ENCODE assay signal across 9 mouse cellular contexts in genomic region chr7:90030486-90031250, GRCm38 (mm10). TPM values are rescaled to one million over a fixed set of nuclear protein-coding genes. Genes with fewer than 3 reads are reported as not detected.
DNase-seq lines count a peak whose midpoint lies in the region; ATAC-seq and TF ChIP-seq lines count a peak whose summit lies in the region.
"Had no signal": no experiment of that assay in that cellular context is flagged by ENCODE, and none has a peak within 500 bp of the region (broad histone marks: within the 10 kb centered on the region; RNA-seq: fewer than 3 reads in every experiment).

No protein-coding gene starts in this region.

- H3K4me1 ChIP-seq in cerebellum, adult 2 months (ENCODE audit: control insufficient read depth, insufficient read depth, low read length), result peaks cover 20% of the 10 kb centered on the region; the same call in 1 of the 2 replicates
- peaks cover 22% of the 10 kb centered on the region for H3K4me1 ChIP-seq in neural tube, embryonic 13.5 days (replicated peaks)
- peaks cover 38% of the 10 kb centered on the region for H3K4me1 ChIP-seq in liver, embryonic 12.5 days
- peaks cover 5% of the 10 kb centered on the region; the same call in 1 of the 2 replicates for H3K4me1 ChIP-seq in stomach, embryonic 15.5 days

- H3K36me3 ChIP-seq in neural tube, embryonic 13.5 days, result no peaks in the 10 kb centered on the region
- no peaks in the 10 kb centered on the region for H3K36me3 ChIP-seq in liver, embryonic 12.5 days
- no peaks in the 10 kb centered on the region for H3K36me3 ChIP-seq in stomach, embryonic 15.5 days

- 58% methylated on average over 6 of the region's 6 CpGs for WGBS in cerebellum, adult 2 months
- WGBS in neural tube, embryonic 13.5 days, result 87% methylated on average over 6 of the region's 6 CpGs
- 44% methylated on average over 6 of the region's 6 CpGs for WGBS in liver, embryonic 12.5 days (ENCODE audit: insufficient replicate concordance)
- WGBS in stomach, embryonic 15.5 days, result 60% methylated on average over 6 of the region's 6 CpGs

- H3K9ac ChIP-seq in neural tube, embryonic 13.5 days, result no peak overlapping the region
- H3K9ac ChIP-seq in liver, embryonic 12.5 days, result no peak overlapping the region
- no peak overlapping the region for H3K9ac ChIP-seq in stomach, embryonic 15.5 days

- intact Hi-C loops in left cerebral cortex, postnatal 14 days (cut with DNase I), result loop anchor here (5.0 kb wide), 1 partner anchor 102 kb away; the partner anchor contains the start of gene Picalm

- DNase-seq in cerebellum, adult 2 months, result peak in 1 of 2 experiments; percentile 72
- no peak for DNase-seq in cerebellum, postnatal 4 days (ENCODE audit: low spot score in 2 of 2)
- DNase-seq in neural tube, embryonic 10.5 days (ENCODE audit: extremely low spot score, low spot score), result no peak
- no peak for DNase-seq in left cerebral cortex, postnatal 14 days (ENCODE audit: low spot score in 2 of 2)
- DNase-seq in testis, postnatal 14 days (ENCODE audit: low spot score), result no peak

- H3K4me2 ChIP-seq in neural tube, embryonic 13.5 days, result 0 out of 2 replicates have a peak overlapping the region, but pooled peaks have one; percentile 6
- no peak overlapping the region for H3K4me2 ChIP-seq in liver, embryonic 12.5 days
- peak overlapping the region; percentile 11; the same call in 1 of the 2 replicates for H3K4me2 ChIP-seq in stomach, embryonic 15.5 days

- no peak for TF ChIP-seq CTCF in cerebellum, adult 2 months (IDR thresholded peaks at IDR 0.05; ENCODE audit: borderline replicate concordance, insufficient read depth, low read depth, low read length)

- H3K9me3 ChIP-seq in neural tube, embryonic 13.5 days, result no peaks in the 10 kb centered on the region; the same call in 1 of the 2 replicates
- no peaks in the 10 kb centered on the region for H3K9me3 ChIP-seq in liver, embryonic 12.5 days (replicated peaks)
- no peaks in the 10 kb centered on the region for H3K9me3 ChIP-seq in stomach, embryonic 15.5 days
- H3K9me3 ChIP-seq: megakaryocyte, embryonic 14.5 days had no signal

- no peak for ATAC-seq in neural tube, embryonic 13.5 days (ENCODE audit: low read depth)
- no peak for ATAC-seq in liver, embryonic 12.5 days
- ATAC-seq in stomach, embryonic 15.5 days (ENCODE audit: insufficient read depth, low FRiP score, low read depth), result no peak

- no peak for TF ChIP-seq POLR2A in cerebellum, adult 2 months (IDR thresholded peaks at IDR 0.05; ENCODE audit: borderline replicate concordance, insufficient read depth, low read length)

- peak overlapping the region; percentile 96 for H3K27ac ChIP-seq in cerebellum, adult 2 months (ENCODE audit: insufficient read depth, low read length)
- H3K27ac ChIP-seq in neural tube, embryonic 13.5 days (replicated peaks), result no peak overlapping the region
- H3K27ac ChIP-seq in liver, embryonic 12.5 days, result peak overlapping the region; percentile 69
- peak overlapping the region; percentile 77 for H3K27ac ChIP-seq in stomach, embryonic 15.5 days

- H3K4me3 ChIP-seq in cerebellum, adult 2 months (replicated peaks; ENCODE audit: insufficient read depth, low read depth, low read length), result no peak overlapping the region
- H3K4me3 ChIP-seq in neural tube, embryonic 13.5 days, result no peak overlapping the region
- H3K4me3 ChIP-seq in liver, embryonic 12.5 days, result no peak overlapping the region
- H3K4me3 ChIP-seq in stomach, embryonic 15.5 days (replicated peaks), result no peak overlapping the region

- no peaks in the 10 kb centered on the region for H3K27me3 ChIP-seq in cerebellum, adult 2 months (ENCODE audit: control insufficient read depth, insufficient read depth, low read length)
- no peaks in the 10 kb centered on the region for H3K27me3 ChIP-seq in neural tube, embryonic 13.5 days
- peaks cover 26% of the 10 kb centered on the region for H3K27me3 ChIP-seq in liver, embryonic 12.5 days (replicated peaks)
- no peaks in the 10 kb centered on the region for H3K27me3 ChIP-seq in stomach, embryonic 15.5 days (replicated peaks)

RNA-seq across cellular contexts. Expression of gene Eed, which starts 49.9 kb away (rescaled TPM):
- 48.2 and 49.7 TPM in 2 replicates for polyA plus RNA-seq in cerebellum, adult 2 months (2012; rRNA removed)
- polyA plus RNA-seq in neural tube, embryonic 13.5 days (2015; fragmentation: Nextera tagmentation; extraction: Ambion mirVana), result 35.4 and 39.4 TPM in 2 replicates
- 58.1 and 61.5 TPM in 2 replicates for polyA plus RNA-seq in liver, embryonic 12.5 days (2016; fragmentation: Nextera tagmentation; extraction: Ambion mirVana)
- polyA plus RNA-seq in stomach, embryonic 15.5 days (2015; fragmentation: Nextera tagmentation; extraction: Ambion mirVana), result 68.5 and 71.8 TPM in 2 replicates
- total RNA-seq in left cerebral cortex, postnatal 14 days (2021), result 10 to 100 TPM; 27.4 to 35.2 TPM
